Mouse (Mus musculus) retina, postnatal 1 day (tissue): Measurements from ENCODE around the gene Xpo5.

Experiments used
- DNase-seq: peaks from one replicate; pipeline ENCODE4 v3.0.0-alpha.2; 2012

Gene Xpo5

GRCm38 (mm10) chr17:46262201-46262694 lies 59.7 kb downstream of the Xpo5 start:
- DNase-seq = no peak

GRCm38 (mm10) chr17:46265502-46265901 lies 62.9 kb downstream of the Xpo5 start:
- DNase-seq = no peak

- peak; percentile 82 for DNase-seq
These were observed 63.5 kb downstream of the Xpo5 start for GRCm38 (mm10) chr17:46265918-46266618.

- no peak for DNase-seq
These were observed 64.4 kb downstream of the Xpo5 start for GRCm38 (mm10) chr17:46266986-46267385.

- no peak for DNase-seq
These were observed 64.9 kb downstream of the Xpo5 start for GRCm38 (mm10) chr17:46267511-46267910.

- no peak for DNase-seq
These were observed 65.6 kb downstream of the Xpo5 start for GRCm38 (mm10) chr17:46268026-46268720.

GRCm38 (mm10) chr17:46269771-46270534 lies 67.4 kb downstream of the Xpo5 start:
- DNase-seq = no peak

GRCm38 (mm10) chr17:46272058-46272457 lies 69.5 kb downstream of the Xpo5 start:
- DNase-seq = no peak

- no peak for DNase-seq
These were observed 70.1 kb downstream of the Xpo5 start for GRCm38 (mm10) chr17:46272675-46273074.

GRCm38 (mm10) chr17:46273803-46274236 lies 71.2 kb downstream of the Xpo5 start:
- DNase-seq = no peak

GRCm38 (mm10) chr17:46274465-46274864 lies 71.9 kb downstream of the Xpo5 start:
- DNase-seq = no peak

- no peak for DNase-seq
These were observed 72.5 kb downstream of the Xpo5 start for GRCm38 (mm10) chr17:46275034-46275433.

GRCm38 (mm10) chr17:46275506-46275905 lies 72.9 kb downstream of the Xpo5 start:
- DNase-seq = no peak

- no peak for DNase-seq
These were observed 75.0 kb downstream of the Xpo5 start for GRCm38 (mm10) chr17:46277586-46277985.

GRCm38 (mm10) chr17:46278011-46278765 lies 75.6 kb downstream of the Xpo5 start:
- no peak for DNase-seq

- peak; percentile 93 for DNase-seq
These were observed 80.0 kb downstream of the Xpo5 start, which contains the start of gene Tjap1 for GRCm38 (mm10) chr17:46282483-46283123. Gene Tjap1, minus strand, starts transcription at chr17:46283026.

GRCm38 (mm10) chr17:46283140-46283539 lies 80.6 kb downstream of the Xpo5 start:
- DNase-seq = no peak

- DNase-seq = no peak
These were observed 81.3 kb downstream of the Xpo5 start for GRCm38 (mm10) chr17:46283911-46284310.

GRCm38 (mm10) chr17:46284653-46285052 lies 82.1 kb downstream of the Xpo5 start:
- DNase-seq = no peak

GRCm38 (mm10) chr17:46285407-46285806 lies 82.8 kb downstream of the Xpo5 start:
- DNase-seq = no peak

- peak; percentile 23 for DNase-seq
These were observed 85.1 kb downstream of the Xpo5 start for GRCm38 (mm10) chr17:46287678-46288095.
